Mouse (Mus musculus): ENCODE results near the gene Antxr2.

Antxr2 gene

DNA sequence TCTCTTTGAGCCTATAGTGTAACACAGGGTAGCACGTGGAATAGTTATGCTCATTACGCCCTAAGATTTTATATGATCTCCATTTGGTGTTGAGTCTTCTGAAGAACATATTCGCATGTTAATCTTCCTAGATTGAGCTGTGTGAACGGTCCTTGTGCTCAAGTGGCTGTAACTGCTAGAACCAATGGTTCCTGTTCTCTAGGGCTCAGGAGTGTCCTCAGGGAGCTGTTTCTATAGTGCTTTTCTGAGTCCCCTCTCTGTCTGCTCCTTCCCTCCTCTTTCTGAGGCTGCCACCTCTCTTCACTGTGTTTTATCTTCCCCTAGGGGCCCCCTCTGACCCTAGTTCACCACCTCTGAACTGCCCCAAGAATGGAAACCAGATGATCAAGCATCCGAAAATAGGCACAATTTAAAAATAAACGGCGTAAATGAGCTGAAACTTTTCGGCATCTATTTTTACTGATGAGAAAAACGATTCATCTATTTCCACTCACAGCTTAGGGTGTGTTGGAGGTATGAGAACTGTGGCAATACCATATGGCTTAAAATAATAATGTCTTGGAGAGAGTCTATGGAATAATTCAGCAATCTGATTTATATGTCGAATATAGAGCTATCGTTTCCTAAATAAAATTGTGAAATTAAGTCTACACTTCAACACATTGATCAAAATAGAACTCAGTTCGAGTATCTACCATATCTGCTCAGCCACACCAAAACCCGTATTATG is 124.1 kb downstream of the Antxr2 start:
- DNase-seq = no peak

GRCm38 (mm10) chr5:97905856-97906255 is 125.0 kb downstream of the Antxr2 start:
- no peak for DNase-seq

GRCm38 (mm10) chr5:97901096-97901495 is 129.7 kb downstream of the Antxr2 start:
- DNase-seq = no peak

- peak; percentile 15 to 22 for DNase-seq
Observed at GRCm38 (mm10) chr5:97899321-97899720, 131.5 kb downstream of the Antxr2 start.

GRCm38 (mm10) chr5:97885427-97885826 is 145.4 kb downstream of the Antxr2 start:
- no peak for DNase-seq

DNA sequence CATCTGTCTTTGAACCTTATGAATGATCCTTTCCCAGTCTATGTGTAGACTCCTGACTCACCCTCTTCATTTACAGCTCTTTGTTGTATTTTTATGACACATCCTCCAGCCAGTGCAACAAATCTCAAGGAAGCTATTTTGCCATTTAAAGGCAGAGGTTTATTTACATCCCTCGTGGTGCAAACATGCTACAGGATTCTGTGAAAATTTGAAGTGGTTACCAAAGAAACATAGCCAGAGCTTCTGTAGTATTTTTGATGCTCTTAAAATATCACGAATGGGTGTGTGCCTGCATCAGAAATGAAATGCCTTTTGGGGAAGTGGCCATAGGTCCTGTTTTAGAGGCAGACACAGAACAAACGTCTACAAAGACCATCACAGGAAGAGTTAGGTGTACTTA is 146.7 kb downstream of the Antxr2 start:
- no peak for DNase-seq

GRCm38 (mm10) chr5:97881421-97881820 is 149.4 kb downstream of the Antxr2 start:
- DNase-seq = no peak

GRCm38 (mm10) chr5:97880115-97880514 is 150.7 kb downstream of the Antxr2 start:
- DNase-seq = no peak

GRCm38 (mm10) chr5:97878871-97879270 is 152.0 kb downstream of the Antxr2 start:
- no peak for DNase-seq

- DNase-seq = no peak
Observed at GRCm38 (mm10) chr5:97878215-97878794, 152.5 kb downstream of the Antxr2 start.

DNA sequence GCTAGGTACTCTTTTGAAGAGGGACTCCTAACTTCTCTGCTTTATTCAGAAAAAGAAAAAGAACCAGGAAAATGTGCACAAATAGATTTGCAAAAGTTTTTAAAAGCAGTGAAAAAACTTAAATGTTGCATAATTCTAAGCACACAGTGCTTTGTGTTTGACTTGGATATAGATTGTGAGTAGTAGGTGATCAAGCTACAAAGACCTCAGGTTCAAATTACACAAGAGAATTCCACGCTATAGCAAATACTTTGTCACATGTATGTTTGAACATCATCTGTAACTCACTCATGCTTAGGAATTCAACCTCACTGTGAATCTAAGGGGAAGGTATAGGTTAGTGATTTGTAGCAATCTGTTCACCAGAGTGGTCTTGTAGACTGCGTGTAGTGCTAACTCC is 153.9 kb downstream of the Antxr2 start:
- no peak for DNase-seq

- DNase-seq = no peak
Observed at GRCm38 (mm10) chr5:97867921-97868320, 162.9 kb downstream of the Antxr2 start.

GRCm38 (mm10) chr5:97866975-97867374 is 163.9 kb downstream of the Antxr2 start:
- no peak for DNase-seq

- DNase-seq = no peak
Observed at GRCm38 (mm10) chr5:97857101-97857500, 173.7 kb downstream of the Antxr2 start.

DNA sequence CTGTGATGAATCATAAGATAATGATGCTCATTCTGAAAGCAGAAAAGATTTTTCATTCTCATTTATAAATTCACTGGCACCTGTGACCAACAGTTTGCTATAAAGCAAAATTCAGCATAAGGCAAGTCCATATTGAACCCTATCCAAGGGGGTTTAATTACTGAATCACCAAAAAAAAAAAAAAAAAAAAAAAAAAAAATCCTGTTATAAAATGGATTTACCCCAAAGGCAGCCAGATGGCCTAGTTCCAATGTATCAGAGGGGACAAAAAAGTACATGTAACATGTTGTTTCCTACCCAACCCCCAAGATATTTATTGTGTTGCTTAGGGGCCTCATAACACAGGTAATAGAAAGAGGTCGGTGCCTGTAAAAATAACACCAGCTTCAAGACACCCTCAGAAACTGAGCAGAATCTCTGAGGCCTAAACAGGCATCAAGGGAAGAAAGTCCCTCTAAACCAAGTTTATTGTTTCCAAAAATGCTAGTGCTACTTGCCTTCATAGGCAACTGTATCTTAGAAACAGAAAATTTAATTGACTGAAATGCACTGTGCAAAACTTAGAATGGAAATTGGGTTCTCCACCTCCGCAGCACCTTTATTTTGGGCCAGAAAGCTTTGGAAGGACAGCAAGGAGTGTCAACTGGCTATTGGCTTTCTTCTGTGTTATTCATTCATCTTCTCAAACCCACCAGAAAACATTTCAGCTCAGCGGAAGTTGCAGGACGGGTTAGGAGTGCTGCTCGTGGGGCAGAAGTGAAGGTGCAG is 178.7 kb downstream of the Antxr2 start:
- DNase-seq = no peak

DNA sequence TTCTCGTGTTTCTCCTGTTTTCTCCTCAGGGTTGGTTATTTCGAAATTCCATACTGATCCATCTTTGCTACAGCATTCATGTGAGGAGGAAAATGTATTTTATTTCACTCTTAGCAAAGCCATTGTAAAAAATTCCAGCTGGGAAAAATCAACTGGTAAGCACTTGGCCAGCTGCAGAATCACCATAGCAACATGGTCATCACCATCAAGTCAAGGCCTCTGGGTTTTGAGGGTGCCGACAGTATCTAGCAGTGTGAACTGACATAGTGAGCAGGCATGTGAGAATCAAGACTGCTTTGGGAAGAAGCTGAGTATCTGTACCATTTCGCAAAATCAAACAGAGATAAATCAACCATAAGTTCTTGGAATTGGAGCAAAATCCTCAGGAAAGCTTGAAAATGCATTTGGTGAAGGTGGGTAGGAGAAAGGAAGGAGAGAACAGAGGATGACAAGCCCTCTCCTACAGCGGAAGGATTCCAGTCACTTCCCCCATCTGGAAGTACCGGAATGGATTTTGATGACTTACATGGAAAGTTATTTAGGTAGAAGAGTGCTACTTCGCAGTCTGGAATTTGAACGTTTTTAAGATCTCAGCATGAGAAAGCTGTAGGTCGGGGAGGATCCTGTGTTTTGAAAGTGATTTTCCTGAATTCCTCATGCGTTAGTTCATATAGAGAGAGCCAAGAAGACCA is 183.5 kb downstream of the Antxr2 start:
- DNase-seq = no peak

DNA sequence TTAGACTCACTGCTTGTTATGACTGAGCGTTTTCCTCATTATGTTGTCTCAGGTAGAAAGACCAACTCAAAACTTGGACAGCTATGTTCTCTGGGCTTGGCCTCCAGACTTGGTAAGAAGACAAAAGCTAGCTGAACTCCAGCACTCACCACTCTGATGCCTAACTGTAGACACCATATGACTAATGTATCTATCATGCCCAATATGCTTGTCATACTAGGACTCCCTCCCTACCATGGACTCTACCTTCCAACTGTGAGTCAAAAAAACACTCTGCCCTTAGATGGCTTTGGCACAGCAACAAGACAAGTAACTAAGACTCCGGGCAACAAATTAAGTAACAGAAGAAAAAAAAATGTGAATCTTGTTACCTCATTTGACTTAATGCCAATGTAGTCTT is 184.3 kb downstream of the Antxr2 start:
- no peak for DNase-seq

DNA sequence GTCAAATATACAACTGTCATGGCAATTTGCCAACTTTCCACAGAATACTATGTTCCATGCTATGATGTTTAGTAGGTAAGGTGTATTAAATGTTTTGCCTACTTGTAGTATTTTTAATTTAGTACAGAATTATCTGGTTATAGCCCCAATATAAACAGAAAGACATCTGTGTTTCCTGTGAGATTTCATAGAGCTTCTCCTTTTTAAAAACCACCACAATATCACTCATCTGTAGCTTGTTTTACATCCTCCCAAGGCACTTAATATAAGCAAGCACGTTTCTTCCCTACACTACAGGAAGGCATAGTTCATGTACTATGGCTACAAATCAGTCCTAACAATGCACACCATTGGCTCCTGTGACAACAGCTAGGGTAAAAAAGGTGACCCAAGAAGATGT is 188.8 kb downstream of the Antxr2 start:
- no peak for DNase-seq

DNA sequence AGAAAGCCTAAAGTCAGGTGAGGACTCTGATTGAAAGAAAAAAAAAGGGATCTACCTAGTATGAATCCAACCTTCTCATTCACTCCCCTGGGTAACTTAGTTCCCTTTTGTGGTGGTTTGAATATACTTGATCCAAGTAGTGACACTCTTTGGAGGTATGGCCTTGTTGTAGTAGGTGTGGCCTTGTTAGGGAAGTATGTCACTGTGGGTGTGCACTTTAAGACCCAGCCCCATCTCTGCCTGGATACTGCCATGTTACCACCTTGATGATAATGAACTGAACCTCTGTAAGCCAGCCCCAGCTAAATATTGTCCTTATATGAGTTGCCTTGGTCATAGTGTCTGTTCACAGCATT is 190.9 kb downstream of the Antxr2 start:
- no peak for DNase-seq

DNA sequence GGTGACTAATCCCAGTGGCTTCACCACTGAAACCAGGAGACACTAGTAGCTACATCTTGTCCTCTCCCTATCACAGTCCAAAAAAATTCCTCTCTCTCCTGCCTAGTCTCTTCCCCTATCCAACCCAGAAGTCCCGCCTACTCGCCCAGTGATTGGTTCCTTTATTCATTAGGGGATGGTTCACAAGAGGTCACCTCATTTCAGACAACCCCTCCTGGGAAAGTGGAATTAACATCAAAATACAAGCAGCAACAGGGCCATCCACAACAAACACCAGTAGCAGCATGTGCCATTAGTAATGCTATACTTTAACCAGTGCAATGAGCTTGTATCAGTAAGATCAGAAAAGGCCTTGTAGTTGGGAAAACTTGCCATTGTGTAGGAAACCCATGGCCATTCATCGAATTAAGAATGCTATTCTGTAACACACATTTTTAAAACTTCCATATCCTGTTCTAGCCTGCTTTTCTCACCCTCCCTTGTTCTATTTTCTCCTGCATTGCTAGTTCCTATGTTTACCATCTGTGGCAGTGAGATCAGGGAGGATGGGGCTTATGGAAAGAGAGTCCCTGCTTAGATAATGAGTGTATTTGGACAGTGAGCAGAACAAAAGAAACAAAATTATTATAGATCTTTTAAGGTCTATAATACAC is 191.4 kb downstream of the Antxr2 start:
- DNase-seq = no peak

DNA sequence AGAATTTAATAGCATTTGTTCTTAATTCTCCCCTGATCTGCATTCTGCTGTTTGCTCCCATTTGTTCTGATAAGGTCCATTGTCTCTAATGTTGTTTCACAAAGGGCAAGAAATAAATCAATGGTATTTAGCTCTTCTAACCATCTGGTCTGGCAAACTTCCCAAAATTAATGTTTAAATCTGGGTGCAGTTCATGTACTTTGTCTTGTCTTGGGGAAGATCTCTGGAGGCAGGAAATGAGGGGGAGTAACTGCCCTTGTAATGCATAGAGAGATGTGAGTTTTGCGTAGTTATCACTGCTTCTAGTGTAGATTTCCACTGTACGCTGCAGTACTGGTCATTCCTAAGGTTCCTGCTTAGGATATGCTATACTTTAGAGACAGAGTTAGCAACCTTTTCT is 193.5 kb downstream of the Antxr2 start:
- no peak for DNase-seq

DNA sequence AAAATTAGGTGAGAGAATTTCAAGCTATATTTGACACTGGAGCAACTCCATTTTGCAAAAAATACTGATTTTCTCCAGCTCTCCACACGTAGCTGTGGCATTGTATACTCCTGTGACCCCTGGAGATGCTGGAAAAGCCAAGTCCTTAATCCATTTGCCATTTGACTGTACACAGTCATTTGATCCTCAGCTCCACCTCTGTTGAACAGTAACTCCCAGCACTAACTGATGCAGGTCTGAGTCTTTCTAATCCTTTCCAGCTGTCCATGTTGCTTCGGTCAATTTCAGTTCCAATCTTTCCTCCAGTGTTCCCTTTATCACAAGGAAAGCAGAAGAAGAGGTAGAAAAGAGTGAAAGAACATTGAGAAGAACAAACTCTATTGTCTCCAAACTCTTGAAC is 195.4 kb downstream of the Antxr2 start:
- DNase-seq = no peak

DNA sequence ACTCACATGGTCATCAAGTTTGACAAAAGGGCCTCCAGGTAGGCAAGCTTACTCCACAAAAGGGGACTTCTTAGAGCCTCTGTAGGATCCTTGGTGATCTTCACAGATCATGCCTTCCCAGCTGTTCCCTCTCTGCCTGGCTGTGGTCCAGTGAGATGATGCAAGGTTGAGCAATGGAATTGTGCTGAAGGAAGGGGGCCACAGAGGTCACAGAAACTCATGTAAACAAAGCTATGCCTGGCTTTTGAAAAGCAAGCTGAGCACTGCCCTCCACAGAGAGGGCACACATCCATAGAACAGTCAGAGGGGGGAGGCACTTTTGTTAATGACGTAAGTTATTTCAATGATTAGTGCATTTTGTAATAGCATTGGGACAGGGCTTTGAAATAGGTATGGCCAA is 196.1 kb downstream of the Antxr2 start:
- no peak for DNase-seq
